Mouse (Mus musculus): ENCODE results near the gene Ints7.

DNA sequence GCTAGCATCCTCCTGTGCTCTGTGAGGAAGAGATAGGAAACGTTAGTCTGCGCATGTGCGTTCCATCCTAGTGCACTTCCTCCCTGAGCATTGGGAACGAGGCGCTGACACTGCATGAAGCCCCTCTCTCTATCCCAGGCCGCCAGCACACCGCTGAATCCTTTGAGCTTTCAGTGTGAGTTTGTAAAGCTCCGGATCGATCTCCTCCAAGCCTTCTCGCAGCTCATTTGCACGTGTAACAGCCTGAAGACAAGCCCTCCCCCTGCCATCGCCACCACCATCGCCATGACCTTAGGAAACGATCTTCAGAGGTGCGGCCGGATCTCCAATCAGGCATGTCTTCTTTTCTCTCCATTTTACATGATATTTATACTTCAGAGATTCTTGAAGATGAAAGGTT, 37.4 kb downstream of the Ints7 start:
- TF ChIP-seq CTCF (IDR thresholded peaks at IDR 0.05; ENCODE audit: borderline replicate concordance, insufficient read depth, low read length) (no peak), POLR2A (IDR thresholded peaks at IDR 0.05; ENCODE audit: low read depth, low read length) (no peak)

All from embryonic fibroblast, embryonic 13.5 days (primary cell).